Mouse (Mus musculus) lung, adult 2 months (tissue): ENCODE measurements around the gene Wfdc15a.

ENCODE experiments used
- CTCF ChIP-seq: fragments of 200-500 bp; IDR thresholded peaks from 2 replicates; pipeline ENCODE4 v1.5.1; 2011; ENCODE audit warnings: mild to moderate bottlenecking, low read length, control low read depth; ENCODE audit not compliant: insufficient read depth
- POLR2A ChIP-seq: fragments of 200-500 bp; IDR thresholded peaks from 2 replicates; pipeline ENCODE4 v1.6.1; 2011; ENCODE audit warnings: low read depth, mild to moderate bottlenecking, control low read depth, low read length, borderline replicate concordance; ENCODE audit errors: extremely low read depth

GRCm38 (mm10) chr2:164194959-164195630 is 4.8 kb downstream of the Wfdc15a start:
- TF ChIP-seq CTCF (no peak), POLR2A (no peak)
